28 mouse cellular contexts compared by ENCODE assay signal in the genomic region with DNA sequence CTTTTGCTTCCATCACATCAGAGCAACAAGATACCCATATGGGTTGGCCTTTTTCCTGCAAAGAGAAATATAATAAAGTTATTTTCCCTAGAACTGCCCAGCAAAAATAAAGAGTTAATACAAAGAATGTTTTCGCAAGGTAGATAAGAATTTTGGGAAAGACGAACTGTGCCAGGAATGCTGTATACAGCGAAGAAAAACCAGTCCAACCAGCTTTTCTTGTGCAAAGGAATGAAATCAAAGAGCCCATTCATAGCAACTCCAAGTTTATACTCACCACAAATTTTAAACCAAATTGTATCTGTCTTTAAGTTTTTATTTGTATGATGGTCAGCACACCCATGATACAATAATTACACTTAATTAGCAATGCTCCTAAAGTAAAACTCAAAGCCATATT. TPM values are rescaled to one million over a fixed set of nuclear protein-coding genes. Genes with fewer than 3 reads are reported as not detected.
DNase-seq lines count a peak whose midpoint lies in the region; ATAC-seq and TF ChIP-seq lines count a peak whose summit lies in the region.
"Had no signal": no experiment of that assay in that cellular context is flagged by ENCODE, and none has a peak within 500 bp of the region (broad histone marks: within the 10 kb centered on the region; RNA-seq: fewer than 3 reads in every experiment).

No protein-coding gene starts in this region.

- H3K9ac ChIP-seq in kidney, embryonic 16.5 days (replicated peaks; ENCODE audit: low read length): no peak overlapping the region
- no peak overlapping the region for H3K9ac ChIP-seq in lung, postnatal 0 days (replicated peaks; ENCODE audit: low read depth)
- no peak overlapping the region for H3K9ac ChIP-seq in stomach, postnatal 0 days (ENCODE audit: low read length)
- H3K9ac ChIP-seq: forebrain, embryonic 12.5 days; hindbrain, embryonic 13.5 days; limb, embryonic 15.5 days; liver, embryonic 14.5 days had no signal

- H3K4me1 ChIP-seq in kidney, embryonic 16.5 days (ENCODE audit: insufficient read depth, low read length): 0 out of 2 replicates have a peak, but pooled peaks cover 7% of the 10 kb centered on the region
- H3K4me1 ChIP-seq in lung, postnatal 0 days (ENCODE audit: insufficient read depth, low read depth, low read length): no peaks in the 10 kb centered on the region
- no peaks in the 10 kb centered on the region for H3K4me1 ChIP-seq in stomach, postnatal 0 days (replicated peaks; ENCODE audit: control insufficient read depth, insufficient read depth)
- H3K4me1 ChIP-seq: forebrain, embryonic 12.5 days; hindbrain, embryonic 13.5 days; limb, embryonic 15.5 days; midbrain, embryonic 10.5 days had no signal

- no peak for ATAC-seq in kidney, embryonic 16.5 days (ENCODE audit: low FRiP score, low TSS enrichment)
- peak; percentile 47 for ATAC-seq in lung, postnatal 0 days
- no peak for ATAC-seq in stomach, postnatal 0 days (ENCODE audit: low FRiP score, low TSS enrichment)
- ATAC-seq: inflammation-experienced regulatory T-cells, adult 6 months; midbrain, embryonic 16.5 days had no signal

- no peaks in the 10 kb centered on the region for H3K36me3 ChIP-seq in kidney, embryonic 16.5 days (ENCODE audit: insufficient read depth, low read length)
- no peaks in the 10 kb centered on the region for H3K36me3 ChIP-seq in lung, postnatal 0 days (ENCODE audit: insufficient read depth, low read length)
- H3K36me3 ChIP-seq in stomach, postnatal 0 days (ENCODE audit: control insufficient read depth, insufficient read depth, low read length): no peaks in the 10 kb centered on the region
- H3K36me3 ChIP-seq: forebrain, embryonic 12.5 days; hindbrain, embryonic 13.5 days; limb, embryonic 15.5 days; midbrain, embryonic 10.5 days had no signal

- WGBS in kidney, embryonic 16.5 days: 68% methylated on average over 3 of the region's 3 CpGs
- 34% methylated on average over 3 of the region's 3 CpGs for whole genome bisulfite sequencing in lung, postnatal 0 days
- WGBS in stomach, postnatal 0 days: 37% methylated on average over 3 of the region's 3 CpGs

- H3K4me2 ChIP-seq in kidney, embryonic 16.5 days (replicated peaks; ENCODE audit: low read depth, low read length): 0 out of 2 replicates have a peak overlapping the region, but pooled peaks have one; percentile 1
- H3K4me2 ChIP-seq in lung, postnatal 0 days (replicated peaks; ENCODE audit: low read depth, low read length): no peak overlapping the region
- H3K4me2 ChIP-seq in stomach, postnatal 0 days (replicated peaks; ENCODE audit: low read depth): no peak overlapping the region
- H3K4me2 ChIP-seq: forebrain, embryonic 12.5 days; hindbrain, embryonic 13.5 days; limb, embryonic 15.5 days had no signal

- peak; percentile 12 for DNase-seq in embryo, embryonic 10 days (ENCODE audit: low spot score)
- DNase-seq in embryo, embryonic 9.5 days (ENCODE audit: extremely low spot score): no peak
- no peak for DNase-seq in kidney, adult 18-20 months
- DNase-seq in lung, postnatal 0 days (ENCODE audit: low spot score): peak; percentile 57
- no peak for DNase-seq in lung, postnatal 4 days
- DNase-seq in stomach, postnatal 0 days (ENCODE audit: low spot score): no peak
- DNase-seq in gastrocnemius, adult 8-10 months (ENCODE audit: low spot score in 2 of 2): no peak
- DNase-seq: adrenal gland, postnatal 14 days; cerebellum, adult 2 months; cerebellum, postnatal 25 days; embryo, embryonic 11 days; layer of hippocampus, adult 9-11 months; right cerebral cortex, postnatal 4 days had no signal

- no peak overlapping the region for H3K4me3 ChIP-seq in kidney, embryonic 16.5 days (ENCODE audit: low read length)
- H3K4me3 ChIP-seq in lung, postnatal 0 days (ENCODE audit: low read depth, low read length): no peak overlapping the region
- no peak overlapping the region for H3K4me3 ChIP-seq in stomach, postnatal 0 days (ENCODE audit: low read depth, low read length)
- H3K4me3 ChIP-seq: forebrain, embryonic 12.5 days; hindbrain, embryonic 13.5 days; limb, embryonic 15.5 days; midbrain, embryonic 10.5 days had no signal

- no peaks in the 10 kb centered on the region for H3K27me3 ChIP-seq in kidney, embryonic 16.5 days (ENCODE audit: insufficient read depth, low read length)
- no peaks in the 10 kb centered on the region for H3K27me3 ChIP-seq in lung, postnatal 0 days (replicated peaks; ENCODE audit: insufficient read depth, low read length)
- no peaks in the 10 kb centered on the region for H3K27me3 ChIP-seq in stomach, postnatal 0 days (ENCODE audit: control insufficient read depth, insufficient read depth, low read length)
- H3K27me3 ChIP-seq: forebrain, embryonic 12.5 days; hindbrain, embryonic 13.5 days; limb, embryonic 15.5 days had no signal

- no peaks in the 10 kb centered on the region for H3K9me3 ChIP-seq in kidney, embryonic 16.5 days (ENCODE audit: low read length)
- no peaks in the 10 kb centered on the region for H3K9me3 ChIP-seq in lung, postnatal 0 days (ENCODE audit: low read length)
- H3K9me3 ChIP-seq in stomach, postnatal 0 days (ENCODE audit: control insufficient read depth, low read length): no peaks in the 10 kb centered on the region
- H3K9me3 ChIP-seq: forebrain, embryonic 12.5 days; hindbrain, embryonic 13.5 days; limb, embryonic 15.5 days; midbrain, embryonic 10.5 days had no signal

- no peak for TF ChIP-seq CTCF in lung, postnatal 0 days (IDR thresholded peaks at IDR 0.05)
- TF ChIP-seq CTCF in stomach, postnatal 0 days (IDR thresholded peaks at IDR 0.05; ENCODE audit: low read depth): no peak

- TF ChIP-seq EP300 in lung, postnatal 0 days (IDR thresholded peaks at IDR 0.05): peak; percentile 77
- peak; percentile 59 for TF ChIP-seq EP300 in stomach, postnatal 0 days (optimal IDR thresholded peaks at IDR 0.05)

- no peak overlapping the region for H3K27ac ChIP-seq in kidney, embryonic 16.5 days (ENCODE audit: low read length)
- no peak overlapping the region for H3K27ac ChIP-seq in lung, postnatal 0 days (ENCODE audit: low read length)
- H3K27ac ChIP-seq in stomach, postnatal 0 days (replicated peaks): no peak overlapping the region
- H3K27ac ChIP-seq: forebrain, embryonic 12.5 days; hindbrain, embryonic 13.5 days; limb, embryonic 15.5 days; liver, embryonic 14.5 days; midbrain, embryonic 10.5 days had no signal

RNA-seq across cellular contexts. Expression of a gene that starts 13.8 kb away (rescaled TPM):
- polyA plus RNA-seq in kidney, embryonic 16.5 days (2015; fragmentation: Nextera tagmentation; extraction: Ambion mirVana): 32.5 and 33.2 TPM in 2 replicates
- polyA plus RNA-seq in lung, postnatal 0 days (2015; fragmentation: Nextera tagmentation; extraction: Ambion mirVana): 20.5 and 24.1 TPM in 2 replicates
- polyA plus RNA-seq in stomach, postnatal 0 days (2015; fragmentation: Nextera tagmentation; extraction: Ambion mirVana): 16.6 and 18.6 TPM in 2 replicates
- total RNA-seq in gastrocnemius, adult 8-10 months (2022): 1 to 10 TPM in 1 of 4 experiments, under 1 TPM in 3; 0.70 to 1.5 (median 0.76) TPM

RNA-seq across cellular contexts. Expression of a gene that starts 24.6 kb away (rescaled TPM):
- polyA plus RNA-seq in kidney, embryonic 16.5 days (2015; fragmentation: Nextera tagmentation; extraction: Ambion mirVana): 1.7 and 2.1 TPM in 2 replicates
- 1.2 and 1.4 TPM in 2 replicates for polyA plus RNA-seq in lung, postnatal 0 days (2015; fragmentation: Nextera tagmentation; extraction: Ambion mirVana)
- polyA plus RNA-seq in stomach, postnatal 0 days (2015; fragmentation: Nextera tagmentation; extraction: Ambion mirVana): 0.10 and 0.13 TPM in 2 replicates
- total RNA-seq in gastrocnemius, adult 8-10 months (2022): under 1 TPM in 2 of 4 experiments, not detected in 2; 0.05 to 0.08 TPM
- total RNA-seq: adrenal gland, postnatal 14 days; heart, postnatal 25 days; left cerebral cortex, adult 18-20 months; left cerebral cortex, postnatal 25 days had no signal
- polyA plus RNA-seq: cerebellum, adult 2 months; forebrain, embryonic 12.5 days; heart, embryonic 14.5 days; hindbrain, embryonic 13.5 days; inflammation-experienced regulatory T-cells, adult 6 months; midbrain, embryonic 10.5 days; midbrain, embryonic 16.5 days; neural tube, embryonic 14.5 days; thymus, postnatal 0 days; urinary bladder, adult 2 months had no signal

Comparison
In these comparisons a context has a peak if more than half of its experiments do, and no peak if none do; other contexts are left out.
1. DNase-seq: peak in embryo, embryonic 10 days (single experiment) and lung, postnatal 0 days (single experiment); none in embryo, embryonic 9.5 days (single experiment), kidney, adult 18-20 months (single experiment), lung, postnatal 4 days (0 of 2), stomach, postnatal 0 days (single experiment) and gastrocnemius, adult 8-10 months (0 of 2).